Mouse (Mus musculus): ENCODE results near the gene Olfr397. TPM values are rescaled to one million over a fixed set of nuclear protein-coding genes. Genes with fewer than 3 reads are reported as not detected.

The Olfr397 gene
- not detected in 2 replicates for polyA plus RNA-seq (2012; ENCODE audit: insufficient read depth, insufficient read length, low replicate concordance, missing spikeins)

GRCm38 (mm10) chr11:73960517-73960916 lies at the start of gene Olfr397:
Olfr397 (plus strand) TSS chr11:73960817.
- Histone ChIP-seq H3K4me1 (ENCODE audit: control insufficient read depth, insufficient read depth, low read length) (no peaks in the 10 kb centered on the region), H3K4me3 (ENCODE audit: insufficient read depth, low read depth, low read length) (no peak within 1 kb of the TSS), H3K27ac (ENCODE audit: insufficient read depth, low read depth, low read length) (no peak within 1 kb of the TSS)
- WGBS = 61% methylated on average over 1 of the region's 1 CpGs
- TF ChIP-seq CTCF (IDR thresholded peaks at IDR 0.05; ENCODE audit: insufficient read depth, low read depth, low read length) (no peak), POLR2A (IDR thresholded peaks at IDR 0.05; ENCODE audit: insufficient read depth, low read depth, low read length) (no peak)

GRCm38 (mm10) chr11:73936377-73936776 lies 24.2 kb upstream of the Olfr397 start, which contains the start of gene Olfr23:
Olfr23 (plus strand) TSS chr11:73936677.
- Histone ChIP-seq H3K4me1 (ENCODE audit: control insufficient read depth, insufficient read depth, low read length) (no peaks in the 10 kb centered on the region), H3K4me3 (ENCODE audit: insufficient read depth, low read depth, low read length) (no peak within 1 kb of the TSS), H3K27ac (ENCODE audit: insufficient read depth, low read depth, low read length) (no peak within 1 kb of the TSS)
- TF ChIP-seq POLR2A (IDR thresholded peaks at IDR 0.05; ENCODE audit: insufficient read depth, low read depth, low read length) (no peak), CTCF (IDR thresholded peaks at IDR 0.05; ENCODE audit: insufficient read depth, low read depth, low read length) (no peak)

DNA sequence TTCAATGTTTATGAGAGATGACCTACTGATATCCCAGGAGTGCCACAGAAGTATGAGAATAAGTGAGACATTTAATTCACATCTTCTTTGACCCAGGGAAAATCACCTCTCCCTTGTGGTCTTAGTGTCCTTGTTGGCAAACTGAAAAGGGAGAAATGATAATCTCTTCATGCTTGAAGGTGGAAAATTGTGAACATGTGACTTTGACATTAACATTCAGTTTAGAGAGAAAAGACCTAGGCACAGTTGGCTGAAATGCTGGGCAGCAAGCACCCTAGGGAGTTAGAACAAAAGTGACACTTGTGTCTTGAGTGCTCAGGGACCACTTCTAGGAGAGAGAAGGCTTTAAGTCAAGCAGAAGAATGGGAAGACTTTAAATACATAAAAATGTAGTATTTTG lies 29.7 kb downstream of the Olfr397 start, which contains the start of gene Olfr398:
Olfr398 (minus strand) TSS at position 101 of the 400 bp plus-strand sequence.
- Histone ChIP-seq H3K27ac (ENCODE audit: insufficient read depth, low read depth, low read length) (no peak within 1 kb of the TSS), H3K4me3 (ENCODE audit: insufficient read depth, low read depth, low read length) (no peak within 1 kb of the TSS), H3K4me1 (ENCODE audit: control insufficient read depth, insufficient read depth, low read length) (no peaks in the 10 kb centered on the region)
- TF ChIP-seq CTCF (IDR thresholded peaks at IDR 0.05; ENCODE audit: insufficient read depth, low read depth, low read length) (no peak), POLR2A (IDR thresholded peaks at IDR 0.05; ENCODE audit: insufficient read depth, low read depth, low read length) (no peak)

DNA sequence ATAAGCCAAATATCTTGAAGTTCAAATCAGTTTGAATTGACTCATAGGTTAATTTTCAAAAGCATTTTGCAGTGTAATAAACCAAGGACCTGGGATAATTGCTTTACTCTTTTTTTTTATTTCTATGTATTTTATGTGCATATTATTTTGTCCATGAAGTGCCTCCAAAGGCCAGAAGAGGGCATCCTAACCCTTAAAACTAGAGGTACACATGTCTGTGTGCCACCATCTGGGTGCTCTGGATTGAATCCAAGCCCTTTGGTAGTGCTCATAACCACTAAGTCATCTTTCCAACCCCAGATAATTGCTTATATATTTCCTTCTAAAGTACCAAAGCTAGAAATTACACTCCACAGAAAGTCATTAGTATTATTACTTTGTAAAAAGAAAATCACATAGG lies 32.5 kb downstream of the Olfr397 start:
- H3K4me1 ChIP-seq (ENCODE audit: control insufficient read depth, insufficient read depth, low read length) = no peaks in the 10 kb centered on the region
- no peak overlapping the region for H3K4me3 ChIP-seq (ENCODE audit: insufficient read depth, low read depth, low read length)
- TF ChIP-seq POLR2A (IDR thresholded peaks at IDR 0.05; ENCODE audit: insufficient read depth, low read depth, low read length) = no peak
- TF ChIP-seq CTCF (IDR thresholded peaks at IDR 0.05; ENCODE audit: insufficient read depth, low read depth, low read length) = no peak

More for the DNA sequence above, 32.5 kb downstream of the Olfr397 start:
- H3K27ac ChIP-seq (ENCODE audit: insufficient read depth, low read depth, low read length) = no peak overlapping the region

Other genes starting within 250 kb of the Olfr397 start
- gene Olfr389, start 180.1 kb upstream of the Olfr397 start, polyA plus RNA-seq (2012; ENCODE audit: insufficient read depth, insufficient read length, low replicate concordance, missing spikeins) = not detected in 2 replicates
- not detected in 2 replicates for gene Olfr390, start 177.9 kb upstream of the Olfr397 start, polyA plus RNA-seq (2012; ENCODE audit: insufficient read depth, insufficient read length, low replicate concordance, missing spikeins)
- not detected in 2 replicates for gene Olfr391-ps, start 157.8 kb upstream of the Olfr397 start, polyA plus RNA-seq (2012; ENCODE audit: insufficient read depth, insufficient read length, low replicate concordance, missing spikeins)
- gene Olfr392, start 143.8 kb upstream of the Olfr397 start, polyA plus RNA-seq (2012; ENCODE audit: insufficient read depth, insufficient read length, low replicate concordance, missing spikeins) = not detected in 2 replicates
- gene Olfr393, start 109.4 kb upstream of the Olfr397 start, polyA plus RNA-seq (2012; ENCODE audit: insufficient read depth, insufficient read length, low replicate concordance, missing spikeins) = not detected in 2 replicates
- gene Olfr394, start 70.0 kb upstream of the Olfr397 start, polyA plus RNA-seq (2012; ENCODE audit: insufficient read depth, insufficient read length, low replicate concordance, missing spikeins) = not detected in 2 replicates
- not detected in 2 replicates for gene Olfr395, start 51.5 kb upstream of the Olfr397 start, polyA plus RNA-seq (2012; ENCODE audit: insufficient read depth, insufficient read length, low replicate concordance, missing spikeins)
- not detected in 2 replicates for gene Olfr23, start 24.1 kb upstream of the Olfr397 start, polyA plus RNA-seq (2012; ENCODE audit: insufficient read depth, insufficient read length, low replicate concordance, missing spikeins)
- not detected in 2 replicates for gene Olfr398, start 29.6 kb downstream of the Olfr397 start, polyA plus RNA-seq (2012; ENCODE audit: insufficient read depth, insufficient read length, low replicate concordance, missing spikeins)
- gene Olfr139, start 95.7 kb downstream of the Olfr397 start, polyA plus RNA-seq (2012; ENCODE audit: insufficient read depth, insufficient read length, low replicate concordance, missing spikeins) = not detected in 2 replicates
- not detected in 2 replicates for gene Olfr399, start 95.8 kb downstream of the Olfr397 start, polyA plus RNA-seq (2012; ENCODE audit: insufficient read depth, insufficient read length, low replicate concordance, missing spikeins)
- gene Zfp616, start 109.1 kb downstream of the Olfr397 start, polyA plus RNA-seq (2012; ENCODE audit: insufficient read depth, insufficient read length, low replicate concordance, missing spikeins) = not detected in 2 replicates
- not detected in 2 replicates for gene Olfr401, start 152.9 kb downstream of the Olfr397 start, polyA plus RNA-seq (2012; ENCODE audit: insufficient read depth, insufficient read length, low replicate concordance, missing spikeins)
- gene Olfr402, start 192.7 kb downstream of the Olfr397 start, polyA plus RNA-seq (2012; ENCODE audit: insufficient read depth, insufficient read length, low replicate concordance, missing spikeins) = not detected in 2 replicates
- not detected in 2 replicates for gene Olfr403, start 225.4 kb downstream of the Olfr397 start, polyA plus RNA-seq (2012; ENCODE audit: insufficient read depth, insufficient read length, low replicate concordance, missing spikeins)